Mouse (Mus musculus) bone marrow macrophage, adult 2 months (primary cell): Measurements from ENCODE around the gene Rmi2.

Experiments
- CTCF ChIP-seq: IDR thresholded peaks from 2 replicates; pipeline ENCODE4 v1.5.1; 2012; ENCODE audit warnings: low read depth, mild to moderate bottlenecking, low read length, moderate library complexity
- POLR2A ChIP-seq: IDR thresholded peaks from 2 replicates; pipeline ENCODE4 v1.6.1; 2012; ENCODE audit warnings: mild to moderate bottlenecking, low read depth, low read length, borderline replicate concordance

- TF ChIP-seq CTCF = no peak
- no peak for TF ChIP-seq POLR2A
Measured at GRCm38 (mm10) chr16:10836388-10836787, 1.5 kb downstream of the Rmi2 start.
